Mouse (Mus musculus) kidney, postnatal 36 days (tissue): ENCODE results near the gene Rbm20.
A peak's percentile ranks its signal among the peaks of the same experiment; 100 is the strongest.
"Not testable (repeated sequence)": the region's sequence is repeated elsewhere in the genome, so short reads cannot be mapped to it uniquely, and the experiment has no call there.

Experiments used
- DNase-seq, 2 experiments: peaks; one replicate each; pipeline ENCODE4 v3.0.0; 2021 to 2022; ENCODE audit warnings: mixed read lengths in 2 of 2

Rbm20 gene

DNA sequence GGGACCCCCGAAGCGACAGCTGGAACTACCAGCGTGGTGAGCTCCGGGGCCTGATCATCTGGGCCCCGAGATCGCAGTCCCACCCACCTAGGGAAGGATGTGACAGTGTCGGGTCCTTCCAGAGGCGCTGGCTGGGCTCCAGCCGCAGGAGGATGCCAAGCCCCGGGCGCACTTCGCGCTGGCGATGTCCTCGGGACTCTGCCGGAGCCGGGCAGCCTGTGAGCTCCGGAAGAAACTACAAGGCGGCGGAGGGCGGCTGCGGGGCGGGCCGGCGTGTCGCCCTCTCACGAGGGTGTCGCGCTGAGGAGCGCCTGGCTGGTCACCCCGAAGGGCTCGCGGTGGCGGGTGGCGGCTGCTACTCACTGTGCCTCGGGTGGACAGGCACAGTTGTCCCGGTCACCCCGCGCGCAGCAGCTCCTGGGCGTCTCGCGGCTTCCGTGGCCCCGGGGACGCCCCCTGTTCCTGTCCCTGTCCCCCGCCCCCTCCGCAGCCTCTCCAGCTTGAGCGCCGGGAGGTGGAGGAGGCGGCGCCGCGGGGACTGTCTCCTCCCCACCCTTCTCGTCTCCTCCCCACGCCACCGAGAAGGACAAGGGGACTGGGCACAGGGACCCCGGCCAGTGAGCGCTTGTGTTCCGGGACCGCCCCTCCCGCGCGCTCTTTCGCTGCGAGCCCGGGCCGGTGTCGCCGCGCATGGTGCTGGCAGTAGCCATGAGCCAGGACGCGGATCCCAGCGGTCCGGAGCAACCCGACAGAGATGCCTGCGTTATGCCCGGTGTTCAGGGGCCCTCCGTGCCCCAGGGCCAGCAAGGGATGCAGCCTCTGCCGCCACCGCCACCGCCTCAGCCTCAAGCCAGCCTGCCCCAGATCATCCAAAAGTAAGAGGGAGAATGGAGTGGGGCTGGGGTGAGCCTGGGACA is at the start of gene Rbm20:
Gene Rbm20, plus strand, starts transcription at position 589 of the 917 bp plus-strand sequence.
- peak; percentile 54 to 77 for DNase-seq

DNA sequence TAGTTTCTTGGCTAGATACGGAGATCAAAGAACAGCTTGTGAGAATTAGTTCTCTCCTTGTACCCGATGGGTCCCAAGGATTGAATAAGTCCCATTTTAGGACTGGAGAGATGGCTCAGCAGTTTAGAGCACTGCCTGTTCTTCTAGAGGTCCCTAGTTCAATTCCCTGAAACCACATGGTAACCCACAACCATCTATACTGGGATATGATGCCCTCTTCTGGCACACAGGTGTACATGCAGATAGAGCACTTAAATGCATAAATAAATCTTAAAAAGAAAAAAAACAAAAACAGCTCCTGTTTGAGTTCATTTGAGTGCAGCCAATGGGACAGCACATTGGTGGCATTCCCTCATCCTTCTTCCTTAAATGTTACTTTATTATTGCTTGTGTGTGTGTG is 39.1 kb upstream of the Rbm20 start:
- DNase-seq: no peak

DNA sequence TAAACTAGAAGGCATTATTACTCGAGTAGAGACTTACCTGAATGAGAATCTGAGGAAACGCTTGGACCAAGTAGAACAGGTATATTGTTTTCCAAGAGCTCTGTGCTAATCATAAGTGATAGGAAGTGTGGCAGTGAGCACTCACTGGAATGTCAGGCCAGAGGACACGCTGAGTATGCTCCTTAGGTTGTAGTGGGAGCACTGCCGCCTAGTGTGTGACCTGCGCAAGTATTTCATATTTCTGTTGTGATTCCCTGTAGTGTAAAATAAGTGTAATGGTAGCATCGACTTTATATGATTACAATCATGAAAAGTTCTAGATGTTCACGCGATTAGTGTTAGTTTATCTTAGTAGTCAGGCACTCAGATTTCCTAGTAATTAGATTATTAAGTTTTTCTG is 38.4 kb upstream of the Rbm20 start:
- no peak for DNase-seq

GRCm38 (mm10) chr19:53644020-53644595 is 33.0 kb upstream of the Rbm20 start:
- DNase-seq: peak; percentile 15 to 29

DNA sequence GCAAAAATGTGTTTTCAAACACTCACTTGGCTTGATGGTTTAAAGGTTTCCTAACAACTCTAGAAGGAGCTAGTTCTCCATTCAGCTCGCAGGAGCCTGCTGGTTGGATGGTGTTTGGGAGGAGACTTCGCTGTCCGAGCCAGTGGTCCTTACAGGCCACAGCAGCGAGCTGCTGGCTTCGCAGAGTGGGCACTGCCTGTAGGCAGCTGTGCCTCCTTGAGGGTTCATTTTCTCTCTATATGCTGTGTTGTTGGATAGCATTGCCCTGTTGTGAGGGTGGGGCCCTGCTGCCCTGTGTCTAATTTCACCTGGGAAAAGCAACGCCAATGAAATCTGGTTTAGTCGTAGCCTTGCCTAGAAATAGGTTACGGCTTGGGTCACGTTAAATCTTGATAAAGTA is 29.8 kb upstream of the Rbm20 start:
- DNase-seq: no peak

- no peak for DNase-seq
These were observed 29.1 kb upstream of the Rbm20 start for GRCm38 (mm10) chr19:53648056-53648455.

DNA sequence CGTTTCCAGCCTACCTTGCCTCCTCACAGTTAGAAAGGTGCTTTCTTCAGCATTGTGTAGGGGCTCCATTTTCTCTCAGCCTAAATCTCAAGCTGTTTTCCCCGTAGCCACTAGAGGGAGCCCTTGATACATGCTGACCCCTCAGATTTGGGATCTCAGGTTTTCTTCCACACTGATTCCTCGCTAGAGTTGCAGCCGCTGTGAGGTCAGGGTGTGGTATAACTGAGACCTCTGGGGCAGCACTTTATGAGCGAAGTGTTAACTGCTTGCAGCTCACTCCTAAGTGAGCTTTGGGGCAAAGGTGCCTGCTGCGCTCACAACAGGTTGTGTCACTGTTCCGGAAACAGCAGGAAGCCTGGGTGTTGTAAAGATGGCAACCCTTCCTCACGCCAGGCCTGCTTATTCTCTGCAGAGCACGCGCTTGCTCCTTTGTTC is 28.3 kb upstream of the Rbm20 start:
- DNase-seq: peak; percentile 57 to 77

GRCm38 (mm10) chr19:53649361-53649760 is 27.7 kb upstream of the Rbm20 start:
- DNase-seq: no peak

DNA sequence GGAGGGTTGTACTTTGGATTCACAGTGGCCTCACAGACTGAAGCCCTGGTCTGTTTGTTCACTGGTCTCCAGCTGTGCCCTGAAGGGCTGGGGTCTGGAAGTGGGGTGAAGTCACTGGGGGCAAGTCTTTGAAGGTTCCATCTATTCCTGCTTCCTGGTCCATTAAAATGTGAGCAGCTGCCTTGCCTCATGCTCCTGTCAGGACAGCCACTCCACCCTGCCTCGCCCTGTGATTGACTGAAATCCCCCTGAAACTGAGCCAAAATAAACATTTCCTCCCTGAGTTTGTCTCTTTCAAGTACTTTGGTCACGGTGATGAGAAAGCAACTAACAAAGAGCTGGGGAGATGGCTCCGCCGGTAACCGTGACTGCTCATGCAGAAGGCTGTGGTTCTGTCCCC is 27.3 kb upstream of the Rbm20 start:
- peak; percentile 17 to 41 for DNase-seq

DNA sequence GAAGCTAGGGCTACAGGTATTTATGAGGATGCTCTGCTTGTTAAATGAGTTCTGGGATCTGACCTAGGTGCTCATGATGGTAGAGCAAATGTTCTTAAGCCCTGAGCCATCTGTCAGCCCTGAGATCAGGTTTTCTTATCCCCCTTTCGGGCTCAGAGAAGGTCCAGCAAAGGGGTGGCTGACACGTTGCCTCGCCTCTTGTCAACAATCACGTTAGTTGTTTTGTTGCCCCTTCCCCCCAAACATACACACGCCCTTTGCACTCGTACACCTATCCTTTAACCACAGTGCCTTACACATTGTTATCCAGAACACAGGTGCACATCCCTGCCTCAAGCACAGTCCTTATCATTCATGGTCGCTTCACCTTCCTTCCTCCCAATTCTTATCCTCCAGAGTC is 26.2 kb upstream of the Rbm20 start:
- no peak for DNase-seq

- DNase-seq: no peak
These were observed 24.8 kb upstream of the Rbm20 start for GRCm38 (mm10) chr19:53652267-53652666.

GRCm38 (mm10) chr19:53653624-53654467 is 23.3 kb upstream of the Rbm20 start:
- DNase-seq: peak; percentile 44 to 69

DNA sequence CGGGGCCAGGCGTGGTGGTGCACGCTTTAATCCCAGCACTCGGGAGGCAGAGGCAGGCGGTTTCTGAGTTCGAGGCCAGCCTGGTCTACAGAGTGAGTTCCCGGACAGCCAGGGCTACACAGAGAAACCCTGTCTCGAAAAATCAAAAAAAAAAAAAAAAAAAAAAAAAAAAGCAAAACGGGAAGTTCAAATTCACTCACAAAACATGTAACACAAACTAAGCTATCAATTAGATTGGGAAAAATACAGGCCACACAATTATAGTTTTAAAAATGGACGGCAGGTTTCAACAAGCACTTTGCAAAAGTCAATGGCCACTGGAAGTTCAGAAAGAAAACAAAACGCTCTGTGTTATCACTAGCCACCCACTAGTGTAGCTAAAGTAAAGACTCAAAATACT is 20.7 kb upstream of the Rbm20 start:
- not testable (repeated sequence) for DNase-seq

DNA sequence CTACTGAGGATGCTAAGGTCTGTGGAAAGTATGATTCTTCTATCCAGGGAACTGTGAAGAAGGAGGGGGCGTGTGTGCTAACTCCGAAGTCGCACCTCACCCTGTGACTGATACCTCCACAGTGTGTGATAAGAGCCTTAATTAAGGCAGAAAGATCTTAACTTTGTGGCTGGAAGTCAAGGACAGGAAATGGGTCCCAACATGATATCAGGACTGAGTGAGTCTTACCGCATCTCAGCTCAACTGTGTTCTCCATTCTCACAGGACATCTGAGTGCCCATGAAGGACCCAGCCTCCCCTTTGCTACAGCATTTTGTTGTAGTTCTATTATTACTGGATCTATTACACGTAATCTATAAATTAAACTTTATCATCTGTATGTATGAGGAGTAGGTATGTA is 19.7 kb upstream of the Rbm20 start:
- DNase-seq: no peak

- DNase-seq: no peak
These were observed 16.2 kb upstream of the Rbm20 start for GRCm38 (mm10) chr19:53660722-53661420.

DNA sequence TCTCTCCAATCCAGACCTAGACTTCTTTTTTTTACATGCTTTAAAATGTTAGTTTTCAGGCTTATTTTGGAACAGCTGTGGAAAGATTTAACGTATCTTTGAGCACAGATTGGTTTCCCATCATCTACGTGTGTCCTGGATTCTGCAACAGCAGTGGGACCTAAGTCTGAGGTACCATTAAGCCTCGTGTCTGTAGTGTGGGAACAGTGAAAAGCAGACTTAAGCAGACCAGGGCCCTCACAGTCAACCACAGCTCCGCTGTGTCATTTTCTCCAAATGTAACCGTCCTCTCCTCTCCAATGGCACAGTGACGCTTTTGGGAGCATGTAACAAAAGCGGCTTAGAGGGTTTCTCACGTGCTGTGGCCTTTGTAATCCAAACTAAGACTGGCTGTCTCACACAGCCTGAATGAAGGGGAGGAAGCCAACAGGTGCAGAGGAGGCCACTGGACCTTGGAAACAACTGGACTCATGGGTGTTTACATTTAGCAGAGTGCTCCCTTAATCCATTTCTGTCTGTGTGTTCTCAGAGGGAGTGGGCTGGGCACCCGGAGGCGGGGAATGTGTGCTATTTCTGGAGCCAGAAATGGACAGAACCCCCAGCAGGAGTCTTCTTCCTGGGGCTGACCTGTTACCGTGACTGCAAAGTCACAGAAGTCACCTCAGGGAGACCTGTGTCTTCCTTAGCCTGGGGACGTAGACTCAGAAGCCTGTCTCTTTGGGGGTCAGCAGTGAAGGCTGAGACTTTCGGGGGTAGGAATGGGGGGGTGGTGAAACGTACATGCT is 15.0 kb upstream of the Rbm20 start:
- no peak for DNase-seq

DNA sequence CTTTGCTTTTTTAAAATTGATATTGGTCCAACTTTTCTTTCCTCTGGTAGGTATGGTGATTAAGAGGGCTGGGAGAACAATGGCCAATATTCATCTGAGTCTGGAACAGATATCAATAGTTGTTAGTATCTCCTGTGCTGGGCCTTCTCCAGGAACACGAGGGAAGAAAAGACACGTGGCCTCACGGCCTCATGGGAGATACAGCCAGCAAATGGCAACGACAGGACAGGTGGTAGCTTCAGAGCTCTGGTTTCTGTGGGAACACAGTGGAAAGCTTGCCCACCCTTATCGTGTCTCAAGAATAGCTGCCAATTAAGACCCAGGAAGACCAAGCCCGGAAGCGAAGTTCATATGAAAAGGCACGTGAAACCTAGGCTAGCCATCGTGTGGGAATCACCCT is 12.3 kb upstream of the Rbm20 start:
- no peak for DNase-seq

DNA sequence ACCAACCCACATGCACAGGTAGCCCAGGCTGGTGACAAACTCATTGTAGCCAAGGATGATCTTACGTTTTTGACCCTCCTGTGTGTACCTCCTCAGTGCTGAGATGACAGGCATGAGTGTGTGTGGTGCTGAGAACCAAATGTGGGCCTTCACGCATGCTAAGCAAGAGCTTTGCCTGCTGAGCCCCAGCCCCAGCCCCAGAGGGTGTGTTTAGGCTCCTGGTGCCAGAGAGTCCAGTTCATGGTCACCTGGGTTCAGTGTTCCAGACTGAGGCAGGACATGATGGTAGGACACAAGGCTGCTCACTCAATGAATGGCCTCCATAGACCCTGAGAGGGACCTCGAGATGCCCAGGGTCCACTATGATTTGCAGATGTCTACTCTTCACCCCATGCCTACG is 11.7 kb upstream of the Rbm20 start:
- DNase-seq: no peak

- DNase-seq: no peak
These were observed 10.4 kb upstream of the Rbm20 start for GRCm38 (mm10) chr19:53666708-53667107.

DNA sequence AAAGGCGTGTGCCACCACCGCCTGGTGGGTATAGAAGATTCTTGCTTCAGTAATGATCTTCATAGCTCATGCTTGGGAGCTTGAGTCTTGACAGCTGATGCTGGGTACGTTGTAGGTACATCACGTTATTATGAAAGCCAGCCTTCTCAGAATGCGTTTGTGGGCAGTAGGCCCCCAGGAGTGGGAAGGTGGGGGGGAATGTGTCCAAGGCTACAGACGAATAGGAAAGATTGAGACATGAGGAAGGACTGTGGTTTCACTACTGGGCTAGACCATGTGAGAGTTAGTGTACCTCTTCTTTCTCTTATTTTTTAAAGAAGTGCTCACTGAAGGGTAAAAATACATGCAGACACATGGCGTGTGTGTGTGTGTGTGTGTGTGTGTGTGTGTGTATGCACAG is 8.3 kb upstream of the Rbm20 start:
- DNase-seq: no peak

DNA sequence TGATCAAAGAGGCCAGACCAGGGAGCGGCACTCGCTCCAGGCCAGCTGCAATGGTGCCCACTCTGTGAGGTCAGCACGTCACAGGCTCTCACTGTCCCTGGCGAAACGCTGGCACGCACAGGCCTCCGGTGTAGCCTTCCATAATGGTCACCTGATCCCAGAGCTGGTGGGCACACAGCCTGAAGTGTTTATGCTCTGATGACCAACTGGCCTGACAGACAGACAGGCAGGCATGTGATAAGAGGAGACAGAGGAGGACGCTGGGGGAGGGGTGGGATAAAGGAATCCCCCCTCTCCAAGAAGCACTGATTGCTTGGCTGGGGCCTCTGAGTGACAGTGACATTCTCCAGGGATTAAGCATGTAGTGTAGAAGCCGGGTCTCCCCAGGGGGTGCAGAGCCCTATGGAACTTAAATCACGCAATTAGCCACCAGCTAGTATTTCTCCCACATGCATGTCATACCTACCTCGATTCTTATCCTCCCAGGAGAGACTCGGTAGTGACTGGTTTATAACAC is 6.4 kb upstream of the Rbm20 start:
- DNase-seq: no peak

DNA sequence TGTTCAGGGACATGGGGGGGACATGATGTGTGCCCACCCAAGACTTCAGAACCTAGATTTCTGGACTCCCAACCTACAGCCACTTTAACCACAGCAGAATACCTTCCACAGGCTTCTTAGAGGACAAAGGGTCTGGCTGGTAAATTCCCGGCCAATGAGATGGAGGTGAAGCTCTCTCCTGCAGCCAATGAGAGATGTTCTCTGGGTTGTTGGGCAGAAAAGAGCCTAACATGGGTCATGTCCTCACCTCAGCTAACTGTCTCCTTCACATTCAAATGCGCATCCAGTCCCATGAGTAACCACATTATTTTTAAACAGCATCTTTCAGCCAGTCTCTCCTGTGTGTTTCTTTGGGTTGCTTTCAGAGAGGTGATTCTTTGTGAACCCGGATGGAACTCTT is 5.7 kb upstream of the Rbm20 start:
- no peak for DNase-seq
